In the genomic region with DNA sequence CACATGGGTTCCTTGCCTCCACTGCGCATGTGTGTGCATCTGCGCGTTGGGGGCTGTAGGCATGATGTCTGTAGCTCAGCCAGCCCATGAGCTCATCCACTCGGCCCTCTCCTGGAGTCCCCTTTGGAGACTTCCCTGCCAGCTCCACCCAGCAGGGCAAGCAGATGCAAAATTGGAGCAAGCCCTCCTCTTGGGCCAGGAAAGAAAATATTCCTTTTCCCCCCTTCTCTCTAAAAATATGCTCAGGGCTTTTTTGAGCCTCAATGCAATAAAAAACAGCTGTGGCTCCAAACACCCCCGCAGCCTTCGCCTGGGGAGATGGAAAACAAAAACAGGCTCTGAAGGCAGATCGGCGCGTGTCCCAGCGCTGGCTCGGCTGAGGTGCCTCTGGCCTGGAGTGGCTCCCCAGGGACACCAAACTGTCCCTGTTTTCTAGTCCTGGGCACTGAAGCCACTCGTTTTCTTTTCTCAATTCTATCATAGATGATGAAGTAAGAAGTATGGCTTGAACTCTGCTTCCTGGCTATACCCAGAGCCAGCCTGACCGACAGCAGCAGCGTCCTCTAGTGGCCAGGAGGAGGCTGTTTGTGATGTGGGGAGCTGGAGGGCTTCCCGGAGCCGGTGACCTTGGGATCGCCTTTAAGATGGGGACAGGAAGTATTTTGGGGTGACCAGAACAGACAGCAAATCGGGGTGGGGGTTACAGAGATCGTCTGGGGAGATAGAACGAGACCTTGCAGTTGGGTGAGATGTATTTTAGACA, we compare ENCODE assay signal across 9 mouse cellular contexts.
DNase-seq lines count a peak whose midpoint lies in the region; ATAC-seq and TF ChIP-seq lines count a peak whose summit lies in the region.
"Had no signal": no experiment of that assay in that cellular context is flagged by ENCODE, and none has a peak within 500 bp of the region (broad histone marks: within the 10 kb centered on the region; RNA-seq: fewer than 3 reads in every experiment).

No protein-coding gene starts in this region.

- H3K9ac ChIP-seq in kidney, embryonic 15.5 days = no peak overlapping the region
- H3K9ac ChIP-seq in kidney, embryonic 14.5 days (ENCODE audit: low read depth, low read length) = no peak overlapping the region
- H3K9ac ChIP-seq in embryonic facial prominence, embryonic 12.5 days = no peak overlapping the region
- H3K9ac ChIP-seq: midbrain, embryonic 12.5 days had no signal

- H3K4me3 ChIP-seq in kidney, embryonic 15.5 days (replicated peaks) = no peak overlapping the region
- no peak overlapping the region for H3K4me3 ChIP-seq in kidney, embryonic 14.5 days (ENCODE audit: low read length)
- H3K4me3 ChIP-seq in E14TG2a.4 (replicated peaks; ENCODE audit: low read length) = no peak overlapping the region
- H3K4me3 ChIP-seq in embryonic facial prominence, embryonic 12.5 days = no peak overlapping the region
- H3K4me3 ChIP-seq: midbrain, embryonic 12.5 days had no signal

- peaks cover 21% of the 10 kb centered on the region for H3K4me1 ChIP-seq in kidney, embryonic 15.5 days
- H3K4me1 ChIP-seq in kidney, embryonic 14.5 days (ENCODE audit: control insufficient read depth, insufficient read depth, low read length) = no peaks in the 10 kb centered on the region; the same call in 1 of the 2 replicates
- peaks cover 11% of the 10 kb centered on the region for H3K4me1 ChIP-seq in E14TG2a.4 (replicated peaks; ENCODE audit: low read depth, low read length)
- peaks cover 14% of the 10 kb centered on the region for H3K4me1 ChIP-seq in embryonic facial prominence, embryonic 12.5 days
- H3K4me1 ChIP-seq: midbrain, embryonic 12.5 days had no signal

- 0 out of 2 replicates have a peak overlapping the region, but pooled peaks have one; percentile 24 for H3K27ac ChIP-seq in kidney, embryonic 15.5 days
- no peak overlapping the region; the same call in 1 of the 2 replicates for H3K27ac ChIP-seq in kidney, embryonic 14.5 days (ENCODE audit: low read depth, low read length)
- peak overlapping the region; percentile 76 for H3K27ac ChIP-seq in embryonic facial prominence, embryonic 12.5 days
- H3K27ac ChIP-seq: midbrain, embryonic 12.5 days had no signal

- H3K4me2 ChIP-seq in kidney, embryonic 15.5 days = no peak overlapping the region
- H3K4me2 ChIP-seq in kidney, embryonic 14.5 days (replicated peaks; ENCODE audit: low read depth, low read length) = no peak overlapping the region
- no peak overlapping the region for H3K4me2 ChIP-seq in embryonic facial prominence, embryonic 12.5 days (replicated peaks)
- H3K4me2 ChIP-seq: midbrain, embryonic 12.5 days had no signal

- no peaks in the 10 kb centered on the region for H3K27me3 ChIP-seq in kidney, embryonic 15.5 days
- no peaks in the 10 kb centered on the region for H3K27me3 ChIP-seq in kidney, embryonic 14.5 days (ENCODE audit: control insufficient read depth, insufficient read depth, low read length)
- peaks cover 22% of the 10 kb centered on the region for H3K27me3 ChIP-seq in E14TG2a.4 (ENCODE audit: insufficient read depth, low read length)
- no peaks in the 10 kb centered on the region for H3K27me3 ChIP-seq in embryonic facial prominence, embryonic 12.5 days
- H3K27me3 ChIP-seq: midbrain, embryonic 12.5 days had no signal

- H3K36me3 ChIP-seq in kidney, embryonic 15.5 days = no peaks in the 10 kb centered on the region
- H3K36me3 ChIP-seq in kidney, embryonic 14.5 days (ENCODE audit: control insufficient read depth, insufficient read depth, low read length) = no peaks in the 10 kb centered on the region
- H3K36me3 ChIP-seq in E14TG2a.4 (ENCODE audit: insufficient read depth, low read length) = no peaks in the 10 kb centered on the region
- H3K36me3 ChIP-seq in embryonic facial prominence, embryonic 12.5 days = no peaks in the 10 kb centered on the region
- H3K36me3 ChIP-seq: midbrain, embryonic 12.5 days had no signal

- no peaks in the 10 kb centered on the region for H3K9me3 ChIP-seq in kidney, embryonic 15.5 days (replicated peaks)
- H3K9me3 ChIP-seq in kidney, embryonic 14.5 days (ENCODE audit: control insufficient read depth, low read length) = peaks cover 7% of the 10 kb centered on the region; the same call in 1 of the 2 replicates
- H3K9me3 ChIP-seq in E14TG2a.4 (ENCODE audit: low read length) = no peaks in the 10 kb centered on the region
- peaks cover 9% of the 10 kb centered on the region; the same call in 1 of the 2 replicates for H3K9me3 ChIP-seq in embryonic facial prominence, embryonic 12.5 days

- peak; percentile 76 to 78 for DNase-seq in heart, postnatal 36 days
- DNase-seq in thymus, adult 18-20 months = no peak
- no peak for DNase-seq in thymus, postnatal 25 days

- intact Hi-C loops in heart, postnatal 36 days (cut with DNase I) = no loop called here

- WGBS in kidney, embryonic 15.5 days = 70% methylated on average over 20 of the region's 20 CpGs
- WGBS in kidney, embryonic 14.5 days = 72% methylated on average over 20 of the region's 20 CpGs
- 58% methylated on average over 20 of the region's 20 CpGs for WGBS in embryonic facial prominence, embryonic 12.5 days

- peak; percentile 79 for TF ChIP-seq CTCF in E14TG2a.4 (conservative IDR thresholded peaks at IDR 0.05; ENCODE audit: low read length)

- ATAC-seq in kidney, embryonic 15.5 days (replicated peaks; ENCODE audit: low FRiP score) = no peak
- no peak for ATAC-seq in kidney, embryonic 14.5 days (ENCODE audit: low FRiP score, low TSS enrichment)
- ATAC-seq in embryonic facial prominence, embryonic 12.5 days (ENCODE audit: insufficient number of reproducible peaks, insufficient read depth, low FRiP score, low TSS enrichment) = no peak
- ATAC-seq in erythroid progenitor cell, adult 5-6 weeks (replicated peaks; ENCODE audit: low FRiP score, poor library complexity, severe bottlenecking) = no peak

Comparison
In these comparisons a context has a peak if more than half of its experiments do, and no peak if none do; other contexts are left out.
1. DNase-seq: peak in heart, postnatal 36 days (2 of 2); none in thymus, adult 18-20 months (0 of 2) and thymus, postnatal 25 days (single experiment).